Mouse (Mus musculus) gastrocnemius, postnatal 4 days (tissue): ENCODE measurements around the gene Eri3. TPM values are rescaled to one million over a fixed set of nuclear protein-coding genes. Genes with fewer than 3 reads are reported as not detected.

Experiments used
- DNase-seq, 2 experiments: peaks; one replicate each; pipeline ENCODE4 v3.0.0; 2021 to 2022; ENCODE audit warnings: low spot score in 2 of 2, mixed read lengths in 2 of 2
- total RNA-seq, 2 experiments: library from RNA; stranded (reverse); gene quantifications; 2 replicates each; pipeline ENCODE4 v1.2.3; 2021

Gene Eri3
- total RNA-seq, 2 experiments from 2014 or later = 98.8 to 101 TPM

DNA sequence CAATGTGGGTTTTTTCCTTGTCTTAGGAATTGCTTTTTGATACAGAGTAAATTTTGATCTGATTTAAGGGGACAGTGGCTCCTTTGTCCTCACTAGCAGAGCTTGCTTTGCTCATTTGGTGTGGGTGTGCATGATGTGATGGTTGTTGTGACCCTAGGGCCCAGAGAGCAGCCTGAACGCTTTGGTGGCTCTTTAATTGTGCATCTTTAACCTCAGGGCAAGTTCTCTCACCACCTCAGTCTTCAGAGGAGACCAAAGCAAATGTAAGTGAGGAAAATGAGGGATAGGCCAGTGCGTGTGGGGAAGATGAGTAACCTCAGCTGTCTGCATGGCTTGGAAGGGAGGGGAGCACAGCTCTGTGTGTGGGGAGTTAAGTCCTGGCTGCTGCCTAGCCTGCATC, 18.7 kb downstream of the Eri3 start:
- DNase-seq = no peak

DNA sequence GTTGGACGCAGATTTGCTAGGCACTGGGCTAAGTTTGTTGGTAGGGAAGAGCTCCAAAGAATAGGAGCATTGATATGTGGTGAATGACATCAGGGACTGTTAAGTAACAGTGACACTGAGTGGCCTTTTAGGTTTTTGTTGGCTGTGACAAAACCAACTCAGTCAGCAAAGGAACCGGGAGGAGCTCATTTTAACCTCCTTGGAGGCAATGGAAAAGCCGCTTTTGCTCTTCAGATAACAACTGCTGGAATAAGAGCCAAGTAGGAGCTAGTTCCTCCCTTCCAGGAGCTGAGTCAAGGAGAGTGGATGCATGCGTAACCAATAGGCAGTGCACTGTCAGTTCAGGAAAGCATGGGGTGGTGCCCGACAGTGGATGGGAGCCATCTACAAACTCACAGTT, 20.8 kb downstream of the Eri3 start:
- DNase-seq = no peak

DNA sequence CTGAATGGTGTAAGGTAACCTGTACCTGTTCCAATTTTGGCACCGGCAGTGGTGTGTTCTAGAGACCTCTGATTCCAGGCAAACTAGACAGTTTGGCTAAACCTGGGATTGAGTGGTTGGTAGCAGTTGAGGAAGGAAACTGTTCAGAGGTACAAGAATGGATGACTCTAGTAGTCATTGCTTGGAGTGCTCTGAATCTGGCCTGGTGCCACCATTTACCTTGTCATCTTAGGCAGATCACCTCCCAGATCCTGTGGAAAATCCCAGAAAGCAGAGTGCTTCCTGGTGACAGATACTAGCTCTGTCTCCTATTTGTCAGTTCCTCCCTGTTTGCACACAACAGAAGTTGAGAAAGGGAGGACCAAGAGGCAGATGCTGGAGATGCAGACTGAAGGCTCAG, 27.4 kb downstream of the Eri3 start:
- DNase-seq = no peak

DNA sequence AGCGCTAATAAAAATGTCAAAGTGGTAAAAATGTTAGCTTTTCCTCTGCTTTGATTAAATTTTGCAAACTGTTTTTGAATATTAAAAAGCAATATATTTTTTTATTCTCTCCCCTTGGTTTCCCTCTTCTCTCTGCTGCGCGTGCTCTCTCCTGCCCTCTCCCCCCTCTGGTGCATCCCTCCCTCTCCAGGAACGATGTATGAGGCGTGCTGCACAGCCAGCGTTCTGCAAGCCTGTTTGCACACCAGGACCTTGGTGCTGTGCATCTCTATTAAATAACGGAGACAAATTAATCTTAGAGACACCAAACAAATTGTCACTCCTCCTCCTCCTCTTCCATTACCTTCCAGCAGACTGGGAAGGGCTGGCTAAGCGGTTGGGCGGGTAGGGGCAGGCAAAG, 31.5 kb downstream of the Eri3 start:
- no peak for DNase-seq

DNA sequence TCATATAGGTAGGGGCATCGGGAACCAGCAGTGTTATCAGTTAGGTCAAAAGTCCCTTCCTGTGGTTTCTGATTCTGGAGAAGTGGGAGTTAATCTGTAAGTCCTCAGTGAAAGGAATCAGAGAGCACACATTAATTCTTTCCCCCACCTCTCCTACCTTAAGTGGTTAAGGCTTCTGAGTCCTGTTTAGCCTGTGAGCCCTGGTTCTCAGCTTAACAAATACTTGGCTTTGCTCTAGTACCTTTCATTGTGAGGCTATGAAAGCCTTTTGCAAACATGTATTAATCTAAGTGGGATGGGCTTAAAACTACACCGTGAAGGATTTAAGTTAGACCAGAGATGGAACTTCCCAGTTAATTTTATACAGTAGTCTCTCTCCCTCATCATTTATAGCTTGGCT, 35.8 kb downstream of the Eri3 start:
- no peak for DNase-seq

DNA sequence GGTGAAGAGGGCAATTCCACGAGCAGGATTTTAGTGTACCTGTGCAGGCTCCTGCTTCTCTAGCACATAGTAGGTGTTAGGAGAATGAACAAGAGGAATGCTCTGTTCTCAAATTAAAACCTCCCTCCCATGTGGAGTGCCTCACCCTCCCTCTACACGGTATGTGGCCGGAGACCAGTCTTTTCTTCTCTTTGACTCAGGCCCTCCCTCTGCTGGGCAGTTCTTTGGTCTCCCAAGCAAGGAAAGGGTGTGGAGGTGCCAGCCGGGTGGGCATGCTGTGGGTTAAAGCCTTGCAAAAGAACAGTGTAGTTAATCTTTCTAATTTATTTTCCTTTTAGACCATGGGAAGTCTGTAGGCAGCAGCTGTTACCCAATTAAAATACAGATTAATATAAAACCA, 37.3 kb downstream of the Eri3 start:
- no peak for DNase-seq

DNA sequence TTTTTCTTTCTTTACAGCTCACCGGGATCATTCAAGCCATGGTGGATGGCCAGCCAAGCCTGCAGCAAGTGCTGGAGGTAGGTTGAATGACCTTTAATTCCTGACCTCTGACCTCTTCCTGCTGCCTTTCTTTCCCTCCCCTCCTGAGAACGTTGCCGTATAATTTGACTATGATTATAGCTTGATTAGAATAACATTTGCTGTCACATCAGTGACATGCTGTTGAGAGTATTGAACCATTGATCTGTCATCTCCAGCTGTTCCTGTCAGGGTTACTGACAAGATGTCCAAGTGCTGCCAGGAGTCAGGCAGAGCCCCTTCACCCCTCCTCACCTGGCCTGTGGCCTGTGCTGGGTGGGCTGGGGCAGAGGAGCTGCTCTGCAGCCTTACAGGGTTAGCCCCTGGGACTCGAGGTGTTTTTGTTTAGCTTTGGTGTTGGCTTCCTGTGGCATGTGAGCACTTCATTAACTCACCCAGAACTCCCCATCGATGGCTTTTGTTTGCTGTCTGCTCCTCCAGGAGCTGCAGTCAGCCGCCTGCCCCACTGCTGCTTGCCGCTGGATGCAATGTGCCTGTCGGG, 39.0 kb downstream of the Eri3 start:
- no peak for DNase-seq

DNA sequence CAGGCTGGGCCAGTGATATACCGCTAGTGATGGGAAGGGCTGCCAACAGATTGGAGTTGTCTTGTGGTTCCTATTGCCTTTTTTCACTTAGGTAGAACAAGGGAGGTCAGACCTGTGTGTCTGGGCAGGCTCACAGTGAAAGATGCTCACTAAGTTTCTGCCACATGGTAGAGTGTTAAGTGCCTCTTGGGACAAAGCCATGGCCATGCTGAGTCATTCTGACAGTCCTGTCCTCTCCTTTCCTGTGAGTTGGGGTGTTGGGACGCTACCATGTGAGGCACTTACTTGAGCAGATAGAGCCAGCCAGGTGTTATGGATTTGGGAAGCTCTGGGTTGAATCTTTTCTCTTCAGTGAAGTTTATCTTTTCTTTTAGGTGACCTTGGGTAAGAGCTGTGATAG, 40.6 kb downstream of the Eri3 start:
- DNase-seq = no peak

DNA sequence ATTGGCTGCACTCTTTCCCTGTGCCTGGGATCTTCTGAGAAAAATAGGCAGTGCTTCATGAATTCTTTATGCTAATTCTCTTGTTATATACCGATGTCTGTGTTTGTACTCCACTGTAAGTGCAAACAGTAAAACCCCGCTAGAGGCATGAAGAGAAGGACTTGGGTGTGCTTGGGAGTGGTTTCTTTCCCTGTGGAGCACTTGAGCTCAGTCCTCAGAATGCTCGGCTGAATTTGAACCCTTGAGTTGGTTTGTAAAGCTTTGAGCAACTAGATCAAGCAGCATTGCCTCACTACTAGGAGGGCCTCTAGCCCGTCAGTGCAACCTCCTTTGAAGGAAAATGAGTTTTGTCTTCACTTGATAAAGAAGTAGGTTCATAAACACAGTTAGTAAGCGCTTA, 42.0 kb downstream of the Eri3 start:
- no peak for DNase-seq

DNA sequence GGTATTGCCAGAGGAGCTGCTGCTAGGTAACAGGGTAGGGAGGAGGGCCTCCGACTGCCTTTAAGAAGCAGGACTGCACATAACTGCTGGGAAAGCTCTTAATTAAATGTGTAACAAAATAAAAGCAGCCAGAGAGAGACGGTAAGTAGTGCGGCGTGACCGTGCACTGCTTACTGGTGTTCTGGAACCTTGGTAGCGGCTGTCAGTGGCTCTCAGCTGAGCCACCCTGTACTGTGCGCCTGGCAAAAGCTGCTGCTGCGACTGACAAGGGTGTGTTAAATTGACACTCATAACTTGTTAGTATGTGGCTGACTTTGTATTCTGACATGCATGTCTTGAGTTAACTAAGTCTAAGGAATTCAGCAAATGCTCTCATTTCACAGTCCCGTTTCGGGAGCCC, 45.1 kb downstream of the Eri3 start:
- DNase-seq = no peak

DNA sequence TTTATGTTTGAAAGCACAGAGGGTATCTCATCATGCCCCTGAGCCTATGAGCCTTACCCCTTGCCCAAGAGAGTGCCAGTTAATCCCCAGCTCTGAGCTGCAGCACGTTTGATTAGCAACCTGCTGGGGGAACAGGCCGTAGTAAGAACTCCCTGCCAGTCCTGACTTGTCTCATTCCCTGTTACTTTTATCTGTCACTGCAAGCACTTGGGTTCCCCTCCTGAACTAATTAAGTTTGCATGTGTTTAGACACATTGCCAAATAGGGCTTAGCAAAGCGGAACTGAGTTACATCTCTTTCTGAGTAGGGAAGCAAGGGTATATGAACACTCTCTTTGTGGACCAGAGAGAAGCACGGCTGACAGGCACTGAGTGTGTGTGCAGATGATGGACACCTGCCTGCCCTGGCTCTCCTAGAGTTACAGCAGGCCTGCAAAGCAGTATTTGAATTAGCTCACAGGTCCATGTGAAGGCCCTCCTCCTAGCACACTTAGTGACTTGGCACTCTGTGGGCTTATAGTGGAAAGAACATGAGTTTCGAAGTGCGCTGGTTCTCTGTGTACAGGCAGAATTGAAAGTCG, 49.9 kb downstream of the Eri3 start:
- no peak for DNase-seq

DNA sequence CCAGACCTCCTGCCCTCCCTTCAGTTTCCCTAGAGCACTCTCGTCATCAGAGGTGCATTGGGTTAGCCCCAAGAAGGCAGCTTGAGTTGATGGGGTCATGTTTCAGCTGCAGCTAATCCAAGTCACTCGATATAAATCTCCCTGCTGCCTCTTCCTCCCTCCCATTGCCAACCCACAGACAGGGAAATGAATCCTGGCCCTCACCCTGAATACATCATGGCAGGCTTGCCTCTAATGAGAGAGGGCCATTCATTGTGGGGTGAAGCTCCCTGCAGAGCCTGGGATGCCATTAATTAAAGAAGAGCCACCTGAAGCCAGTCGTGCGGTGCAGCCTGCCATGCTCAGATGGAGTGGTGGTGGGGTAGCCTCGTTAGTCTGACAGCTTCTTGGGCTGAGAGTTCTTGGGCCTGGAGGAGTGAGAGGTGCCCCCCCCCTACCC, 51.2 kb downstream of the Eri3 start:
- no peak for DNase-seq

DNA sequence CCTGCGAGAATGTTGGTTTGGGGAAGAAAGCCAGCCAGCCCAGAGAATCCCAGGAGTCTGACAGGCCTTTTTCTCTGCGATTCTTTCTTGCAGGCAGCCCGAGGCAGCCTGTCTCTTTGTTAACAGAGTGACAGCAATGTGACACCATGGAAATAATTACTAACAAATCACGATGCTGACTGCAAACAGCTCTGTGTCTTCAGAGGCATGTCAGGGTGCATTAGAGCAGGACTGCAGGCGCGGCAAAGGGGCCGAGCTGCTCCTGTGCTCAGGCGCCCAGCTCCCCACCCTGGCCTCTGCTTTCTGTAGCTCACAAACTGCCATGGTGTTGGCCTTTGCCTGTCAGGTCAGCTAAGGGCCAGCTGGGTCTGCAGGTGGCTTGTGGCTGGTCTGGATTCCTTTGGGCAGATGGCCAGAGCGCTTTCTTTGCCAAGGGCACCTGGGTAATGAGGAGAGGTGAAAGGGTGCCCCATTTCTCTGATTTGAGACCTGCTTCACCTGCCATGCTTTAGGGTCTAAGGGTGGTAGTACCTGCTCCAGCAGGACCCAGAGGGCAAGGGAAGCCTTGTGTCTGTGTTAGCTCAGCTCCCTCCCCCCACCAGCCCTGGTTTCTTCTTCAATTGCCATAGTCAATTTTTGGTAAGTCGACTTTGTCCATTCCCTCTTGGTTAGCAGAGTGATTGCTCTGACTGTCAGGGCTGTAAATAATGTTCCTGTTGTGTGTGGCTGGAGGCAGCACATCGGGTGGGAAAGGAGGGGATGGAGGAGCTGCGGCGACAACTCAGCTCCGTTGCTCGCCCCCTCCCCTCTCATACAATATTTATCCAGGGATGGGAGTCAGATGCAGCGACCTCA, 55.2 kb downstream of the Eri3 start:
- DNase-seq = no peak

DNA sequence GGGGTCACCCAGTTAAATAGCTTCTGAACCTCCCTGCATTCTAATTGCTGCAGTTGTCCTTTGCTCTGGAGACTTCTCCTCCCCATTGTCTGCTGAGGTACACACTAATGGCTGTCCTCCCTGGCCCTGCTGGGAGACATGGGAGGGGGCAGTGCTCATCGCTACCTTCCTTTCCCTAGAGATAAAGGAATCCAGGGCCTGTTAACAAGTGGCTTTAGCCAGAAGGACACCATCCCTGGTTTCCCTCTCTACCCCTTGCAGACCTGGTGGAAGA, 55.7 kb downstream of the Eri3 start:
- no peak for DNase-seq

DNA sequence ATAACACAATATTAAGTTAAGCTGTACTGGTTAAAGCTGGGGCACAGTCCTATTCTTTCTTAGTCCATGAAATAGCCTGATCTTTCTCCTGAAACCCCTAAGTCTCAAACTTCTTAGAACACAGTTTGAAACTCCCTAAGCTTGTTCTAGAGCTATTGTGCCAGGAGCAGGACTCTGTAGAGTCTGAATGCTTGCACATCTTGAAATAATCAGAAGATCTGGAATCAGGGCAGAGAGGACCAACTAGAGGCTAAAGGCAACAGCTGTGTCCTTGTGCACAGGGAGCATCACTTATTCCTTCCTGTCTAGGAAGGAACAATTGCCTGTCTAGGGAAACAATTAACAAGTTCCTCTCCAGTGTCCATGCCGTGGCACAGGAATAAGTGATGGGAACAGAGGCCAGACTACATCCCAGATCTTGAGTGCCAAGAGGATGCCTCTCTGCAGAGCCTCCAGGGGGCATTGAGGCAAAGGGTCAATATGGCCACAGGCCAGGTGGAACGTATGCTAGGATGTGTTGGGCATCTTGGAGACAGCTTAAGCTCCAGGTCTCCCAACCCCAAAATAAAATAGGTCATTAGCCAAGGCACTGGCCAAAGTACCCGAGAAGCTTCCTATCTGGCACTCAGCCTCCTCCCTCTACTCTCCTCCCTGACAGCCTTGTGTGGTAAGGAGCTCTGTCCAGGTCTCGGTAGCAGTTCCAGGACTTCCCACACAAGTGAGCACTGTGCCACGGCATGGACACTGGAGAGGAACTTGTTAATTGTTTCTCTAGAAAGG, 56.9 kb downstream of the Eri3 start:
- DNase-seq = no peak

DNA sequence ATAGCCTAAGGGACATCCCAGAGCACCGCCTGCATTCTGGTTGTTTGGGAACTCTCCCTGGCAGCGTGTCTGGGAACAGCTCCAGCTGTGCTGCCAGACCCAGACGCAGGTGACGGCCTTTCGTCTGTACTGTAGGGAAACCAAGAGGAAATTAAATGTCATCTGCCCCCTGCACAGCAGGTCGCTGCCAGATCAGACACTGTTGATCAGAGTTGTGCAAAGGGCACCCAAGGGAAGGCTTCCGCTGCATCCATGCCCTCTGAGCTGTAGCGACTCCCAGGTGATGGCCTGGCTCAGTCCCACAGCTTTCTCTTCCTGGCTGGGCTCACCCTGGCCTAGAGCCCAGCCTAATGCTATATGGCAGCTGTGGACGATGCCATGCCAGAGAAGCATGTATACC, 58.1 kb downstream of the Eri3 start:
- no peak for DNase-seq

DNA sequence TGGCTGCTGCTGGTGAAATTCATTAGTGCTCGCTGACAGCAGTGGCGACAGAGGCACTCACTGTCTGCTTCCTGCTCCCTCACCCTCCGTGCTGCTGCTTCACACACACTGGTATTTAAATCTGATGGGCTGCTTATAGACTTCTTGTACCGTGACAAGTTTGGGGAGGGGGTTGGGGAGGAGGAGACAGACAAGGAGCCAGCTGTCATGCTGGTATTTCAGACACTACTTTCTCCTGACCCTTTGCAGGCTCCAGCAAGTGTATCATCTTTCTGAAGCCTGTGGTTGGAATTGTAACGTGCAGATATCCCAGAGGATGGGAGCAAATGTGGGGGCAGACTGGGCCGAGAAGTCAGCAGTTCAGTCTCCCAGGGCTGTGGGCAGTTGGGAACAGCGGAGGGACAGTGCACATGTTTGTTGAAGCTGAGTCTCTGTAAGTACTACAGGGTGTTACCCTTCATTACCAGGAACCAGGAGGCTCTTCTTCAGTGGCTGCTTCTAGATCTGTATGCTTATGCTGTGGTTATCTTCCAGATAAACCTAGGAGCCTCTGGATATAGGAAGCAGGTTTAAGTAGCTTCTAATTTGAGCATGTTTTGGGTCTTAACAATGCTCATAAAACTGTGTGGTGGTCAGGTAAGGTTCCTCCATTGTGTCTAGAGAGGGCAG, 59.3 kb downstream of the Eri3 start:
- no peak for DNase-seq

DNA sequence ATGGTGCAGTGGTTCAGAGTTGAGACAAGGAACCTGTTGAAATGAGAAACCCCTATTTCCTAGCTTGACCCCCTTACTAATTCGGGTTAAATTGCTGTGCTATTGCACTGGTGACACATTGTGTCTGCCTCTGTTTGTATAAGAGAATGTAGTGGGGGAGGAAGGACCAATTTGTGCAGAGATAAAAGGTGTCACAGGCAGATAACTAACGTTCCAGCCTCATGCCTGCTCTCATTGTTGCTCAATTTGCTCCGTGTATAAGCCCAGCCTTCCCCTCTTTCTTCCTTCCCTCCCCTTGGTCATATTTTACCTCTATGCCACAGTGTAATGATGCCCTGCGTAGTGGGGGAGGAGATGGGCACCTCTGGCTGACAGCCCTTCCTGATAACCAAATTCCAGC, 61.2 kb downstream of the Eri3 start:
- DNase-seq = no peak

DNA sequence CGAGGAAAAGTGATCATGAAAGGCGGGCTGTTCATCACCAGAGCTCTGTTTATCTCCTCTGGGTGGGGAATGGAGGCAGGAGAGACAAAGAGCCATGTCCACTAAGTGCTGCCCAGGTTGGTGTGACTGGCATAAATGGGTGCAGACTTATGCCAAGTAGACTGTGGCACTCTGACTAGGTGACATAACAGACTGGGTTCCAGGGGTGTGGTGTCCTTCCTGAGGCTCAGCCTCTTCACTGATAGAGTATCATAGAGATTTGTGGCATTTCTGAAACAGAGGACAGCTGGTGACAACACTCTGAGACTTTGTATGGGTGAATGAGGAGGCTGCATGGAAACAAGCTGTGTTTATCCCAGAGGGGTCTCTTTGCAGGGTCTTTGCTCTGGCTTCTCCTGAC, 61.6 kb downstream of the Eri3 start:
- DNase-seq = no peak

DNA sequence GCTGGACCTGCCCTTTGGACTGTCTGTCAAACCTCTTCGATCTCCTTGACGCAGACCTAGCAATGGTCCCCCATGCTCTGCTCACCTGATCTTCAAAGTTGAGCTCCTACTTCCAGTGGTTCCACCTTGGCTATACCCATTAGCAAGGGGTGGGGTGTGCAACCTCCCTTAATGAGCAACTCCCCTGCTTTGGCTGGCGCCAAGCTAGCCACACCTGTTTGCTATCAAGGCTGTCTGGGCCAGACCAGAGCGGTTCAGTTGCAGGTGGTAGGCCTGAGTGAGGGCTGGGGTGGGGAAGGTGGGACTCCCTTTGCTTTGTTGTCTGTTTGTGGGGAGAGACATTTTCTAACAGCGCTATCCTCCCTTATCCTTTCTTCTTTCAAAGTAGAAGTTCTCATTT, 62.5 kb downstream of the Eri3 start:
- no peak for DNase-seq

DNA sequence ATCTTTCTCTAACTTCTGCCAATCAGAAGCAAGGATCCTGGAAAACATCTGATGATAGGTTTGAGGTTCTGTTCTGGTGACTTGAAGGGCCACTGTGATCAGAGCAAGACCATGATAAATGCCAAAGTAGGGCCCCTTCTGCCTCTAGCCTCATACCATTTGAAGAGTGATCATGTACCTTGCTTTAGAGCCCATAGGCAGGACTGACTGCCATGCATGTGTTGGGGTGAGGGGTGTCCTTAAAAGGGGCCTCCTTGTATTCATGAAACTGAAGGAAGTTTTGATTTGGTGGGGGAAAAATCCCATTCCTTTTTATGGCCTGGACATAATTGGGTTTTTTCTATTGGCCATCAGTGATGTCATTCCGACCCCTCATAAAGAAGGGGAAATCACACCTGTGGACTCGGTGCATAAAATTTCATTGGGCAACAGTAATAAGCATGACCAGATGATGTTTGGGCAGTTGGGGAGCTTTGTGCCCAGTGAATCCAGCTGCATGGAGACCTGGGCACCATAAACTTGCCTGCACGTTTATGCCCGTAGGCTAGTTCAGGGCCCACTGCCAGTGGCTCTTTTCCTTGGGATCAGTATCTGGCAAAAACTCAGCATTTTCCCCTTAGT, 63.1 kb downstream of the Eri3 start:
- DNase-seq = no peak
